Mouse (Mus musculus) erythroid progenitor cell, adult 5-6 weeks (primary cell): ENCODE measurements around the gene Adam11. TPM values are rescaled to one million over a fixed set of nuclear protein-coding genes. Genes with fewer than 3 reads are reported as not detected.

Experiments
- ATAC-seq: replicated peaks from 2 replicates; pipeline ENCODE4 v1.8.0; 2016; ENCODE audit warnings: moderate number of reproducible peaks, mild to moderate bottlenecking, moderate TSS enrichment, inconsistent platforms; ENCODE audit not compliant: poor library complexity, low FRiP score, severe bottlenecking
- total RNA-seq, 2 experiments: library from RNA; stranded (forward) in 1 of 2; stranded (reverse) in 1 of 2; fragments of 150-400 nt in 1 of 2; fragments of 186-747, 209-891 nt in 1 of 2; gene quantifications; 2 replicates each; pipeline versions ENCODE4 v1.2.3 to v1.2.4; 2015 to 2017; ENCODE audit warnings: low replicate concordance in 2 of 2

Adam11 gene
- total RNA-seq, 2 experiments from 2014 or later: not detected

GRCm38 (mm10) chr11:102819783-102820385, 58.6 kb downstream of the Adam11 start:
- ATAC-seq: no peak

DNA sequence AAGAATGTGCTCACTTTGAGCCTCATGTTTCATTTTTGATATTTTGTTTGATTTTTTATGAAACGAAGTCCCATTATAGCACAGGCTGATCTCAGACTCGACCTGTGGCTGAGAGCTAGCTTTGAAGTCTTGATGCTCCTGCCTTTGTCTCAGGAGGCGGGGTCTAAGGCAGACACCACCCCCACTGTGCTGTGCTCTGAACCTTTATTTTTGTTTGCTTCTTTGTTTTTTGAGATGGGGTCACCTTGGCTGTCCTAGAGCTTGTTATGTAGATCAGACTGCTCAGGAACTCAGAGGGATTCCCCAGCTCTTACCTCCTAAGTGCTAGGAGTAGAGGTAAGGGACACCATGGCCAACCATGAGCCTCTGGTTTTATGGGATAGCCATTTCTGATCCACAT, 59.2 kb downstream of the Adam11 start:
- ATAC-seq: no peak

GRCm38 (mm10) chr11:102821231-102821630, 60.0 kb downstream of the Adam11 start:
- no peak for ATAC-seq

- ATAC-seq: no peak
Measured at GRCm38 (mm10) chr11:102826476-102826875, 65.2 kb downstream of the Adam11 start.

DNA sequence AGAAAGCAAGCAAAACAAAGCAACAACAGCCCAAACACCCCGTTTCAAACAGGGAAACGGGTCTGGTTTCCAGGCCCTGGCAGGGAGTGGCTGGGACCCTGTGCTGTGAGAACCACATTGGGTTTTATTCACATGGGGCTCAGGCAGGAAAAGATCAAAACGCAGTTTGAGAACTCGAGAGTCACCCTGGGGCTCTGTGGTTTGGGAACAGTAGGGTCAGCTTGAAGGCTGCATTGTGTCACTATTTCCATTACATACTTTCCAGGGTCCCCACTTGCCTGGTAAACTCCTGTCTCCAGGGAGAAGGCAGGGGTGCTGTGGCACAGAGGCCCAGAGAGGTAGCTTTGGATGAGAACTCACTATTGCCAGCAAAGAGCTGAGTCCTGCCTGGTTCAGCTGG, 65.9 kb downstream of the Adam11 start:
- ATAC-seq: no peak

Other genes with a start within 250 kb of the Adam11 start
- gene Gpatch8, start 205.0 kb upstream of the Adam11 start, total RNA-seq (2015; ENCODE audit: low replicate concordance): 50.5 and 65.4 TPM in 2 replicates
- 57.3 and 90.6 TPM in 2 replicates for gene Gpatch8, start 205.0 kb upstream of the Adam11 start, total RNA-seq (2017; ENCODE audit: low replicate concordance)
- not detected in 2 replicates for gene Gm11627, start 182.0 kb upstream of the Adam11 start, total RNA-seq (2015; ENCODE audit: low replicate concordance)
- gene Gm11627, start 182.0 kb upstream of the Adam11 start, total RNA-seq (2017; ENCODE audit: low replicate concordance): not detected in 2 replicates
- not detected in 2 replicates for gene Fzd2, start 157.0 kb upstream of the Adam11 start, total RNA-seq (2015; ENCODE audit: low replicate concordance)
- not detected in 2 replicates for gene Fzd2, start 157.0 kb upstream of the Adam11 start, total RNA-seq (2017; ENCODE audit: low replicate concordance)
- gene Meioc, start 97.7 kb upstream of the Adam11 start, total RNA-seq (2015; ENCODE audit: low replicate concordance): not detected in 2 replicates
- not detected in 2 replicates for gene Meioc, start 97.7 kb upstream of the Adam11 start, total RNA-seq (2017; ENCODE audit: low replicate concordance)
- 6.7 and 7.6 TPM in 2 replicates for gene Ccdc43, start 63.7 kb upstream of the Adam11 start, total RNA-seq (2015; ENCODE audit: low replicate concordance)
- 4.0 and 8.1 TPM in 2 replicates for gene Ccdc43, start 63.7 kb upstream of the Adam11 start, total RNA-seq (2017; ENCODE audit: low replicate concordance)
- gene Gjc1, start 58.3 kb downstream of the Adam11 start, total RNA-seq (2015; ENCODE audit: low replicate concordance): not detected in 2 replicates
- gene Gjc1, start 58.3 kb downstream of the Adam11 start, total RNA-seq (2017; ENCODE audit: low replicate concordance): not detected in 2 replicates
- gene Higd1b, start 74.4 kb downstream of the Adam11 start, total RNA-seq (2015; ENCODE audit: low replicate concordance): not detected in 2 replicates
- gene Higd1b, start 74.4 kb downstream of the Adam11 start, total RNA-seq (2017; ENCODE audit: low replicate concordance): not detected in 2 replicates
- 93.7 and 136 TPM in 2 replicates for gene Eftud2, start 119.5 kb downstream of the Adam11 start, total RNA-seq (2015; ENCODE audit: low replicate concordance)
- gene Eftud2, start 119.5 kb downstream of the Adam11 start, total RNA-seq (2017; ENCODE audit: low replicate concordance): 89.9 and 133 TPM in 2 replicates
- not detected in 2 replicates for gene Ccdc103, start 119.8 kb downstream of the Adam11 start, total RNA-seq (2015; ENCODE audit: low replicate concordance)
- gene Ccdc103, start 119.8 kb downstream of the Adam11 start, total RNA-seq (2017; ENCODE audit: low replicate concordance): 1.3 TPM in 1 of 2 replicates, not detected in the other
- not detected in 2 replicates for gene Fam187a, start 123.7 kb downstream of the Adam11 start, total RNA-seq (2015; ENCODE audit: low replicate concordance)
- not detected in 2 replicates for gene Fam187a, start 123.7 kb downstream of the Adam11 start, total RNA-seq (2017; ENCODE audit: low replicate concordance)
- gene Gfap, start 139.5 kb downstream of the Adam11 start, total RNA-seq (2015; ENCODE audit: low replicate concordance): 31.0 and 38.9 TPM in 2 replicates
- 56.2 and 59.8 TPM in 2 replicates for gene Gfap, start 139.5 kb downstream of the Adam11 start, total RNA-seq (2017; ENCODE audit: low replicate concordance)
- 174 and 202 TPM in 2 replicates for gene Kif18b, start 163.7 kb downstream of the Adam11 start, total RNA-seq (2015; ENCODE audit: low replicate concordance)
- 136 and 165 TPM in 2 replicates for gene Kif18b, start 163.7 kb downstream of the Adam11 start, total RNA-seq (2017; ENCODE audit: low replicate concordance)
- gene C1ql1, start 185.2 kb downstream of the Adam11 start, total RNA-seq (2015; ENCODE audit: low replicate concordance): not detected in 2 replicates
- gene C1ql1, start 185.2 kb downstream of the Adam11 start, total RNA-seq (2017; ENCODE audit: low replicate concordance): not detected in 2 replicates